Comparison of ENCODE assay signal across 8 mouse cellular contexts in genomic region chr12:55079726-55080600, GRCm38 (mm10). TPM values are rescaled to one million over a fixed set of nuclear protein-coding genes. Genes with fewer than 3 reads are reported as not detected.
DNase-seq lines count a peak whose midpoint lies in the region; ATAC-seq and TF ChIP-seq lines count a peak whose summit lies in the region.
"Not testable (repeated sequence)": the region's sequence is repeated elsewhere in the genome, so short reads cannot be mapped to it uniquely, and the experiment has no call there.

Gene 2700097O09Rik, minus strand, starts transcription at chr12:55080110.
Gene Srp54a, plus strand, starts transcription at chr12:55080262.

- TF ChIP-seq POLR2A in bone marrow macrophage, adult 2 months (IDR thresholded peaks at IDR 0.05; ENCODE audit: borderline replicate concordance, low read depth, low read length), result not testable (repeated sequence)
- peak; percentile 74 for TF ChIP-seq POLR2A in embryonic fibroblast, embryonic 13.5 days (IDR thresholded peaks at IDR 0.05; ENCODE audit: low read depth, low read length)

- H3K27me3 ChIP-seq in heart, embryonic 10.5 days (ENCODE audit: insufficient read depth, poor library complexity, severe bottlenecking); kidney, embryonic 15.5 days: not testable (repeated sequence)

- not testable (repeated sequence) for H3K4me1 ChIP-seq in bone marrow macrophage, adult 2 months (ENCODE audit: control insufficient read depth, insufficient read depth, low read length); embryonic fibroblast, embryonic 13.5 days (ENCODE audit: control insufficient read depth, insufficient read depth, low read length); heart, embryonic 10.5 days; kidney, embryonic 15.5 days

- not testable (repeated sequence) for TF ChIP-seq CTCF in bone marrow macrophage, adult 2 months (IDR thresholded peaks at IDR 0.05; ENCODE audit: low read depth, low read length); embryonic fibroblast, embryonic 13.5 days (IDR thresholded peaks at IDR 0.05; ENCODE audit: borderline replicate concordance, insufficient read depth, low read length)

- DNase-seq in A20 (ENCODE audit: low read depth, low spot score) (peak; percentile 98), liver (peak; percentile 98)
- peak; percentile 98 for DNase-seq in heart, embryonic 10.5 days (ENCODE audit: low spot score)
- DNase-seq in spleen, postnatal 4 days (ENCODE audit: low spot score in 2 of 2), result peak; percentile 95 to 97

- not testable (repeated sequence) for H3K9me3 ChIP-seq in heart, embryonic 10.5 days; kidney, embryonic 15.5 days (replicated peaks)

- peak within 1 kb of the TSS; percentile 86 for H3K27ac ChIP-seq in bone marrow macrophage, adult 2 months (ENCODE audit: insufficient read depth, low read depth, low read length)
- H3K27ac ChIP-seq in embryonic fibroblast, embryonic 13.5 days (ENCODE audit: insufficient read depth, low read length), result peak within 1 kb of the TSS; percentile 83
- H3K27ac ChIP-seq in heart, embryonic 10.5 days, result peak within 1 kb of the TSS; percentile 88
- H3K27ac ChIP-seq in kidney, embryonic 15.5 days, result peak within 1 kb of the TSS; percentile 93

- WGBS in heart, embryonic 10.5 days, result under 1% methylated on average over 60 of the region's 60 CpGs
- under 1% methylated on average over 60 of the region's 60 CpGs for WGBS in kidney, embryonic 15.5 days

- ATAC-seq in kidney, embryonic 15.5 days (replicated peaks; ENCODE audit: low FRiP score), result peak; percentile 99
- peak; percentile 93 for ATAC-seq in monocyte, adult 5-6 weeks (replicated peaks; ENCODE audit: insufficient number of reproducible peaks, low FRiP score, low TSS enrichment, poor library complexity, severe bottlenecking)

- peak within 1 kb of the TSS; percentile 95 for H3K4me3 ChIP-seq in bone marrow macrophage, adult 2 months (ENCODE audit: insufficient read depth, low read length)
- H3K4me3 ChIP-seq in embryonic fibroblast, embryonic 13.5 days (ENCODE audit: insufficient read depth, low read length), result peak within 1 kb of the TSS; percentile 90
- peak within 1 kb of the TSS; percentile 68 for H3K4me3 ChIP-seq in heart, embryonic 10.5 days
- H3K4me3 ChIP-seq in kidney, embryonic 15.5 days (replicated peaks), result peak within 1 kb of the TSS; percentile 77

- H3K4me2 ChIP-seq in kidney, embryonic 15.5 days, result peak within 1 kb of the TSS; percentile 65

- not testable (repeated sequence) for H3K36me3 ChIP-seq in heart, embryonic 10.5 days; kidney, embryonic 15.5 days

- H3K9ac ChIP-seq in kidney, embryonic 15.5 days, result peak within 1 kb of the TSS; percentile 81

RNA-seq across cellular contexts. Expression of gene 2700097O09Rik, which starts in this region (rescaled TPM):
- 9.7 and 12.8 TPM in 2 replicates for polyA plus RNA-seq in bone marrow macrophage, adult 2 months (2012; ENCODE audit: insufficient read depth, insufficient read length, missing spikeins)
- polyA plus RNA-seq in embryonic fibroblast, embryonic 13.5 days (2011; ENCODE audit: insufficient read length, low read depth, missing spikeins), result 10.5 and 12.3 TPM in 2 replicates
- 30.8 and 39.8 TPM in 2 replicates for polyA plus RNA-seq in heart, embryonic 10.5 days (2016; fragmentation: Nextera tagmentation; extraction: Ambion mirVana)
- 38.2 and 40.1 TPM in 2 replicates for polyA plus RNA-seq in kidney, embryonic 15.5 days (2015; fragmentation: Nextera tagmentation; extraction: Ambion mirVana)
- 6.3 to 10.3 TPM (median 9.5 TPM) in 3 replicates for total RNA-seq in monocyte, adult 5-6 weeks (2017)

RNA-seq across cellular contexts. Expression of gene Srp54a, which starts in this region (rescaled TPM):
- polyA plus RNA-seq in bone marrow macrophage, adult 2 months (2012; ENCODE audit: insufficient read depth, insufficient read length, missing spikeins), result 72.5 and 74.7 TPM in 2 replicates
- polyA plus RNA-seq in embryonic fibroblast, embryonic 13.5 days (2011; ENCODE audit: insufficient read length, low read depth, missing spikeins), result 201 and 204 TPM in 2 replicates
- 152 and 156 TPM in 2 replicates for polyA plus RNA-seq in heart, embryonic 10.5 days (2016; fragmentation: Nextera tagmentation; extraction: Ambion mirVana)
- polyA plus RNA-seq in kidney, embryonic 15.5 days (2015; fragmentation: Nextera tagmentation; extraction: Ambion mirVana), result 165 and 189 TPM in 2 replicates
- total RNA-seq in monocyte, adult 5-6 weeks (2017), result 208 to 299 TPM (median 258 TPM) in 3 replicates

Comparison
In these comparisons a context has a peak if more than half of its experiments do, and no peak if none do; other contexts are left out.
1. Peak in every context shown above with its lines: DNase-seq, ATAC-seq, H3K4me3 ChIP-seq and H3K27ac ChIP-seq.